Mouse (Mus musculus): ENCODE results near the gene Ptprn2.

DNA sequence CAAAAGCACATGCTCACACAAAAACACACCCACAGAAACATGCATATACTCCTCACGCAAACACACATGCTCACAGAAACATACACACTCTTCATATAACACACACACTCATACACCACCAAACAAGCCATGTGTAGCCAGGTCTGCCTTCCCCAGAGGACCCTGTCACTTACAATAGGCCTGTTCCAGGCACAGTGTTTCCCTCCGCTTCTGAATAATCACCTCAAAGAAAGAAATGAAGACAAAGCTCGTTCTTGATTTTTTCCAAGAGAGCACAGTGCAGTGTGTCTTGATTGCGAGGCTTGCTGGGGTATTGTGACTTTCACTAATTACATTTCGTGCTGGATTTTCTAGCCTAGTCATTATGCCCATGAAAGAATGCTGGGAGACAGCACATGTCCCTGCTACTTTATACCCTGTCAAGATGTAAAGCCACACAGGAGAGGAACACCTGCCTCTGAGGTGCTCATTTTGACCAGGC lies 820.1 kb downstream of the Ptprn2 start:
- TF ChIP-seq CTCF (IDR thresholded peaks at IDR 0.05; ENCODE audit: low read depth, low read length) (no peak), GATA1 (IDR thresholded peaks at IDR 0.05; ENCODE audit: borderline replicate concordance, low read length) (no peak), TAL1 (conservative IDR thresholded peaks at IDR 0.05; ENCODE audit: low read depth, low read length) (no peak)
